Mouse (Mus musculus) bone marrow macrophage, adult 2 months (primary cell): ENCODE measurements at regions not wholly inside any gene's neighbourhood (a gene's known extent, or its start where the extent isn't known, plus 50 kb on each side); places are given as distances from the start of the nearest gene placed in this dataset.

Experiments used
- CTCF ChIP-seq: IDR thresholded peaks from 2 replicates; pipeline ENCODE4 v1.5.1; 2012; ENCODE audit warnings: low read depth, mild to moderate bottlenecking, low read length, moderate library complexity
- POLR2A ChIP-seq: IDR thresholded peaks from 2 replicates; pipeline ENCODE4 v1.6.1; 2012; ENCODE audit warnings: mild to moderate bottlenecking, low read depth, low read length, borderline replicate concordance

- TF ChIP-seq CTCF: no peak
- no peak for TF ChIP-seq POLR2A
Measured at GRCm38 (mm10) chr1:55947618-55948283, 542.0 kb downstream of the Plcl1 start.
